Mouse (Mus musculus) bone marrow macrophage, adult 2 months (primary cell): ENCODE data around the gene Slc22a15. TPM values are rescaled to one million over a fixed set of nuclear protein-coding genes. Genes with fewer than 3 reads are reported as not detected.

Experiments
- H3K27ac ChIP-seq: 2 replicates; pipeline ENCODE4 v1.5.1; 2012; ENCODE audit warnings: low read depth, low read length; ENCODE audit not compliant: insufficient read depth
- H3K4me1 ChIP-seq: 2 replicates; pipeline ENCODE4 v1.6.1; 2012; ENCODE audit warnings: low read length; ENCODE audit not compliant: control insufficient read depth, insufficient read depth
- H3K4me3 ChIP-seq: 2 replicates; pipeline ENCODE4 v1.5.1; 2012; ENCODE audit warnings: mild to moderate bottlenecking, low read length, moderate library complexity; ENCODE audit not compliant: insufficient read depth
- CTCF ChIP-seq: IDR thresholded peaks from 2 replicates; pipeline ENCODE4 v1.5.1; 2012; ENCODE audit warnings: low read depth, mild to moderate bottlenecking, low read length, moderate library complexity
- POLR2A ChIP-seq: IDR thresholded peaks from 2 replicates; pipeline ENCODE4 v1.6.1; 2012; ENCODE audit warnings: mild to moderate bottlenecking, low read depth, low read length, borderline replicate concordance
- polyA plus RNA-seq: library from polyadenylated mRNA; stranded (reverse); fragments of >200 nt; gene quantifications from 2 replicates; pipeline ENCODE4 v1.2.4, GENCODE M21; 2012; ENCODE audit not compliant: missing spikeins, insufficient read depth, insufficient read length

Gene Slc22a15
- polyA plus RNA-seq, 1 experiment, result 4.1 TPM

DNA sequence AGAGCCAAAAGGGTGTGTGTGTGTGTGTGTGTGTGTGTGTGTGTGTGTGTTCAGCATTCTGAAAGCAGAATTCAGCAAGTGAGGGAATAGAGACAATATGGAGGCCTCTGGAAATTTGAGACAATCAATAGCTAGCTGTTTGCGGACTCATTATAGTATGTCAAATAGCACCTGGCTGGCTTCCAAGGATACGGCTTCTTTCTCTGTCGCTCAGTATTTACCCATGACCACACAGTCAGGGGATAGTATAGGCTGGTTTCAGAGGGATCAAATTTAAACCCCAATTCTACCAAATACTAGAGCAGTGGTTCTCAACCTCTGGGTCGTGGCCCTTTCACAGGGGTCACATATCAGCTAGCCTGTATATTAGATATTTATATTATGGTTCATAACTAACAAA lies 39.2 kb downstream of the Slc22a15 start:
- H3K27ac ChIP-seq, result no peak overlapping the region
- TF ChIP-seq CTCF (no peak), POLR2A (no peak)
- no peaks in the 10 kb centered on the region for H3K4me1 ChIP-seq
- H3K4me3 ChIP-seq, result no peak overlapping the region

DNA sequence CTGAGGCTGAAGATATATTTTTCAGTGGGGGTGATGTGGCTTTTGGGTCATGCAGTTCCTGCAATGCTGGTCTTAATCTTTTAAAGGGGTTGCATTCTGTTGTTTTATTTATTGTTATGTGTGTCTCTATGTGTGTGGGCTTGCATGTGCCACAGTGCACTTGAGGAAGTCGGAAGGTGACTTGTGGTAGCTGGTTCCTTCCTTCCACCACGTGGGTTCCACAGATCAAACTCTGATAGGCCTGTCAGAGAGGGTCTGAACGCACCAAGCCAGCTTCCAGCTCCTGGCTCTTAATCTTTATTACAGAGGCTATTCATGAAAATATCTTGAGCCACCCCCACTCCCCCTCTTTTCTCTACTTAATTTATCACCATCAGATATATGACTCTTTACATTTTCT lies 40.4 kb downstream of the Slc22a15 start:
- Histone ChIP-seq H3K27ac (no peak overlapping the region), H3K4me1 (no peaks in the 10 kb centered on the region), H3K4me3 (no peak overlapping the region)
- TF ChIP-seq POLR2A (no peak), CTCF (no peak)

DNA sequence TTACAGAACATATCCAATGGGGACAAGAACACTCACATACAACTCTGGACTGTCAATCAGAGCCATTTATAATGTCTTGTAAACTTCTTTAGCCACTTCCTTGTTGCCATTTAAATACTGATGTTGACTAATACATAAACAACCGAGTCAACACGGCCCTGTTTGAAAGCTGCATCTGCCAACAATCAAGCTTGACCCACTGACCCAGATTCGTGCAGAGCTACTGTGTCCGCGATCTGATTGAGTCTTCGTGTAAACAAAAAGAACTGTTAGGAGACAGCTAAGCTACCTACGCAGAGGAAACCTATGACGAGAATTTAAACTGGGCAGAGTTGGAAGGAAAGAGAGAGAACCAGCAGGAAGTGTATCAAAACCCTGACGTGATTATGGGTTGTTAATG lies 42.5 kb downstream of the Slc22a15 start:
- no peak overlapping the region for H3K4me3 ChIP-seq
- no peak overlapping the region for H3K27ac ChIP-seq
- H3K4me1 ChIP-seq, result no peaks in the 10 kb centered on the region
- no peak for TF ChIP-seq POLR2A
- no peak for TF ChIP-seq CTCF

DNA sequence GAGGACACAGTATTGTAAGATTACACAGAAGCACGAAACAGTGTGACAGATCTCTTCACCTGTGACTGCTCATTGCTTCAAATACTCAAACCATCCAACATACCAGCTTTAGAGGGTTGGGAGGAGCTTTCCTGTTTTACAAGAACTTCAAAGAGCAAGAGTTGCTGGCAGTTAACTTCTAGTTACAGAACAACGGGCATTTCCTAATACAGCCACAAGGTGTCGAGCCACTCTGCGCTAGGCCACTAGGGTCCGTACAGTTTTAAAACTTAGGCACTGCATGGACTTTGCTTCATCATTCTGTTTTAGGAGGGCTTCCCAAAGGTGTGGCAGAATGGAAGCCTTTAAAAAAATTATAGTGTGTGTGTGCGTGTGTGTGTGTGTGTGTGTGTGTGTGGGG lies 43.4 kb downstream of the Slc22a15 start:
- H3K27ac ChIP-seq, result no peak overlapping the region
- TF ChIP-seq CTCF (no peak), POLR2A (no peak)
- H3K4me3 ChIP-seq, result no peak overlapping the region
- no peaks in the 10 kb centered on the region for H3K4me1 ChIP-seq

DNA sequence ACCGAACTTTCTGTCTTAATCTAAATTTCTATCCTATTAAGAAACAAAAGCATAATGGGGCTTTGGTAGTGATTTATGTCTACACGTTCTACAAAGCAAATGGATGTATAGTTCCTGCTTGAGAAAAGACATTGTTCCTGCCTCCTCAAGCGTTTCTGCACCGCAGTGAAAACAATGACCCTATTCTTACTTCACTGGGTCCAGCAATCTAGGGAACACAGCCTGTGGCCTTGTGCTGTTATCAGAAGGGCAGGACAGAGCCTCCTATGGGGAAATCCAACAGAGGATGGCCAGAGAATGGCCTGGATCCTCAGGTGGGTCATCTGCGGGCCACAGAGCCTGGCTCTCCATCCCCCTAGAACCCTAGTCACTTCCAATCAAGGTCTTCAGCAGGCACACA lies 46.1 kb downstream of the Slc22a15 start:
- H3K27ac ChIP-seq, result no peak overlapping the region
- H3K4me1 ChIP-seq, result no peaks in the 10 kb centered on the region
- no peak for TF ChIP-seq CTCF
- TF ChIP-seq POLR2A, result no peak
- no peak overlapping the region for H3K4me3 ChIP-seq

DNA sequence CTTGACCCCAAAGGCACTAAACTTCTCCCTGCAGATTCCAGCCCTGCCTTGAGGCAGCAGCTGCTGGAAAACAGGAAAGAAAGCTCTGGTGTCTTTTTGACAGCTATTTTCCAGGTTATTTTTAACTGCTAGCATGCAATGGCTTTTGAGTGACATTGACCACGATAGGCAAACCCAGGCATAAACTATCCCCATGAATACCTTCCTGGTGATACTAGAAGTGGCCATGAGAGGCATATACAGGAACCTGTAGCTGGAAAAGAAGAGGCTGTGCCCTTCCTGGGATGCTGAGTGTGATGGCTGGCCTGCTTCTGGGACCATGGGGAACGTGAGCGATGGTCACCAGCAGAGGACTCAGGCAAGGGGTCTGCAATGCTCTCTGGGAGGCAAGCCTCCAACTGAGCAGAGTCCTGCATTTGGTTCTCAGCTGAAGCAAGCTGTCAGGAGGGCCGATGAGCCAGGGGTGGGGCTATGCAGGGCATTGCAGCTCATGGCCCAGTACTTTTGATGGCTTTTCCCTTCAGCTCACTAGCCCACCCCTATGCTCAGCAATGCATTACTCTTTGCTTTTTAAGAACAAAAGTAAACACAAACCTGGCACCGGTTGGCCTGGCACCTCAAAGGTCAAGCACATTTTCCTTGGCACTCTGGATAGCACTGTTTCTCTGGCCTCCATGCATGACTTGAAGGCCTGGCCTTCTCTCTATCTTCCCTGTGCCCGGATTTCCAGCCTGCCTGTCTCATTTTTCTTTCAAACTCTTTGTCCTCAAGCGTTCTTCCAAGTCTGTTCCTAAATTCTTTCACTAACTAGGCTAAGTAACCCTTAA lies 47.6 kb downstream of the Slc22a15 start:
- TF ChIP-seq CTCF (no peak), POLR2A (no peak)
- no peaks in the 10 kb centered on the region for H3K4me1 ChIP-seq
- no peak overlapping the region for H3K4me3 ChIP-seq
- H3K27ac ChIP-seq, result no peak overlapping the region

DNA sequence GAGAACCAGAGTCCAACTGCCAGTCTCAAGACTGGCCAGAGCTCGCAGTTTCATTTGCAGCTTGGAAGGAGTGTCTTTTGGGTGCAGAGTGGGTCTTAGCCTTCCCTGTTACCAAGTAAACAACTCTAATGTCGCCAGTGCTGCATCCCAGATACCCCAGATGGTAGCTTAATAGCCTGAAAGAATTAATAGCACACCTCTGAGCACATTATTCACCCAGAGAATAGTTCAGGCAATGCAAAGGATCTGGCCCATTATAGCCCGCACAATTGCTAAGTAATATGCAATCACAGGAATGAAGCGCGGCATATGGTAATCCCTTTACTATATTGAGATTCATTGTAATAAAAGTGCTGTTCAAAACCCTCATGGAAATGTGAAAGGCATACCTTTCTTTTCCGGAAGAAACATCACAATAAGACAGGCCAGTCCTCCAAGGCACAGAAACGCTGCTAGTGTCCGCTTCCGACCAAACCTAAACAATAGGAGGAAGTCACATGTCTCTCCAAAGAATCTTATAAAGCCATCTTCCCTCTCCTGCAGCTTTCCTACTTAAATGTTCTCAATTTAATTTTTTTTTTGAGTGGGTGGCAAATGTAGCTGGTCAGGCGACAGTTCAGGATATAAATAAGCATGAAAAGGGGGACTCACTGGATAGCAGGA lies 48.9 kb downstream of the Slc22a15 start:
- TF ChIP-seq CTCF, result no peak
- no peak for TF ChIP-seq POLR2A
- Histone ChIP-seq H3K27ac (no peak overlapping the region), H3K4me3 (no peak overlapping the region), H3K4me1 (no peaks in the 10 kb centered on the region)

- Histone ChIP-seq H3K4me1 (no peaks in the 10 kb centered on the region), H3K27ac (no peak overlapping the region), H3K4me3 (no peak overlapping the region)
- TF ChIP-seq POLR2A (no peak), CTCF (no peak)
These were observed 51.1 kb downstream of the Slc22a15 start for GRCm38 (mm10) chr3:101873061-101873675.

- H3K27ac ChIP-seq, result no peak overlapping the region
- H3K4me1 ChIP-seq, result no peaks in the 10 kb centered on the region
- TF ChIP-seq POLR2A, result no peak
- no peak for TF ChIP-seq CTCF
- H3K4me3 ChIP-seq, result no peak overlapping the region
These were observed 52.3 kb downstream of the Slc22a15 start for GRCm38 (mm10) chr3:101871951-101872350.

DNA sequence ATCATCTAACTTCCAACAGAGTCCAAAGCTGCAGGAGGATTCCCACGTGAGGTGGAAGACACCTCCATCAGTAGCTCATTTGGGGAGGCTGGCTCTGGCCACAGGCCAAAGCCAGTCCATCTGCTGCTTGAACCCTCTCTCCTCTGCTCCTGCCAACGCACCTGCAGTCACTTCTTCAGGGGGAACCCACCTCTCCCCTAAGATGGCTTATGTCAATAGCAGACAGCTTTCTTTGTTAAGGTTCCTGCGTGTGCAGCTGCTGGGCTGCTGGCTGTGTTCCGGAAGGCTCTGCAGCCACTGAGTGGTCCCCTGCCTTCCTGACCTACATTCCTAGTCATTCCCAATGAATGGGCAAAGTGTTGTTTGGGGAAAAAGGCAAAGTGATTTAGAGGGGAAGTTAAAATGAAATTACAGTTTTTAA lies 57.2 kb downstream of the Slc22a15 start:
- no peak for TF ChIP-seq CTCF
- no peak for TF ChIP-seq POLR2A
- peaks cover 6% of the 10 kb centered on the region for H3K4me1 ChIP-seq
- H3K4me3 ChIP-seq, result no peak overlapping the region
- no peak overlapping the region for H3K27ac ChIP-seq
